Mouse (Mus musculus) lung, embryonic 14.5 days (tissue): Measurements from ENCODE around the gene Zbbx. TPM values are rescaled to one million over a fixed set of nuclear protein-coding genes. Genes with fewer than 3 reads are reported as not detected.

Source experiments
- ATAC-seq: fragments of 200-750 bp; cut with Nextera tagmentation; 2 replicates; pipeline ENCODE4 v1.8.0; 2017; ENCODE audit warnings: mild to moderate bottlenecking, moderate TSS enrichment, moderate library complexity; ENCODE audit not compliant: insufficient read depth
- DNase-seq: peaks from one replicate; pipeline ENCODE4 v3.0.0-alpha.2; 2015
- H3K27ac ChIP-seq: fragments of 300-500 bp; sonication (generic); 2 replicates; pipeline ENCODE4 v1.5.1; 2014; ENCODE audit warnings: low read depth, mild to moderate bottlenecking, moderate library complexity
- H3K27me3 ChIP-seq: fragments of 300-500 bp; sonication (generic); 2 replicates; pipeline ENCODE4 v1.6.1; 2014; ENCODE audit warnings: low read length, control low read depth; ENCODE audit not compliant: insufficient read depth
- H3K36me3 ChIP-seq: fragments of 300-500 bp; sonication (generic); 2 replicates; pipeline ENCODE4 v1.6.1; 2014; ENCODE audit warnings: control low read depth; ENCODE audit not compliant: insufficient read depth
- H3K4me1 ChIP-seq: fragments of 300-500 bp; sonication (generic); 2 replicates; pipeline ENCODE4 v1.6.1; 2014; ENCODE audit warnings: antibody characterized with exemption, control low read depth; ENCODE audit not compliant: insufficient read depth
- H3K4me2 ChIP-seq: fragments of 300-500 bp; sonication (generic); 2 replicates; pipeline ENCODE4 v1.6.1; 2014; ENCODE audit warnings: mild to moderate bottlenecking
- H3K4me3 ChIP-seq: fragments of 300-500 bp; sonication (generic); 2 replicates; pipeline ENCODE4 v1.5.1; 2014; ENCODE audit warnings: low read depth, low read length
- H3K9ac ChIP-seq: fragments of 300-500 bp; sonication (generic); 2 replicates; pipeline ENCODE4 v1.6.1; 2014
- H3K9me3 ChIP-seq: fragments of 300-500 bp; sonication (generic); 2 replicates; pipeline ENCODE4 v1.6.1; 2016; ENCODE audit warnings: low read depth, low read length, control low read depth
- CTCF ChIP-seq: IDR thresholded peaks from 2 replicates; pipeline ENCODE4 v1.5.1; 2016; ENCODE audit warnings: antibody characterized with exemption, low read depth
- WGBS: fragments of 180-500 bp; shearing (Covaris S2); extraction: QIAGEN DNeasy Blood & Tissue Kit; methylation state at CpG from one replicate; pipeline ENCODE4 v1.1.7; 2014; 5-methylcytosine and 5-hydroxymethylcytosine counted together
- polyA plus RNA-seq: library from polyadenylated mRNA; unstranded; fragments of >200 nt; fragmentation: Nextera tagmentation; extraction: Ambion mirVana; gene quantifications from 2 replicates; pipeline ENCODE4 v1.2.1, GENCODE M21; 2014

Gene Zbbx
- polyA plus RNA-seq, 1 experiment from 2014 or later: not detected

- H3K4me2 ChIP-seq: no peak overlapping the region
- no peak overlapping the region for H3K9ac ChIP-seq
- H3K9me3 ChIP-seq: no peaks in the 10 kb centered on the region
- H3K4me1 ChIP-seq: no peaks in the 10 kb centered on the region
- ATAC-seq: no peak
- WGBS: 81% methylated on average over 1 of the region's 1 CpGs
- no peaks in the 10 kb centered on the region for H3K27me3 ChIP-seq
- no peaks in the 10 kb centered on the region for H3K36me3 ChIP-seq
- TF ChIP-seq CTCF: no peak
- no peak for DNase-seq
- H3K27ac ChIP-seq: no peak overlapping the region
- H3K4me3 ChIP-seq: no peak overlapping the region
Observed at GRCm38 (mm10) chr3:75009701-75010100, 155.1 kb downstream of the Zbbx start.

Other genes starting within 250 kb of the Zbbx start
- gene Serpini2, start 105.0 kb upstream of the Zbbx start, polyA plus RNA-seq: not detected in 2 replicates